Mouse (Mus musculus): Measurements from ENCODE around the gene Hs6st2.

DNA sequence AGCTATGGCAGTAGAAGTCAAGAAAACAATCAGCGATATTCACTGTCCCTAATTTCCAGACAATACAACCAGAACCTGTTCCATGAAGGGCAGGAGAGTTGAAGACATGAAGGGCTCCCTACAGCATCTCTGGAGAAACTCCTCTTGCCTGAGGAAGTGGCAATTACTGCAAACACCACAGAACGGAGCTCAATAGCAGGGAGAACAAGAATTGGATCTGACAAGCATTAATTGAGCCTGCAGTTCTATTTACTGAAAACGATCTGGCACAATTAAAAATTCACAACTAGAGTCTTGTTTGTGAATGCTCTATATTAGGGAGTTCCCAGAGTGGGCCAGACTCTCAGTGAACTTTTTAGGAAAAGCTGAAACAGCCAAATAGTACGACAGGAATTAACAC, 238.3 kb downstream of the Hs6st2 start:
- TF ChIP-seq CTCF (IDR thresholded peaks at IDR 0.05; ENCODE audit: extremely low read depth, insufficient read length, insufficient replicate concordance, low read depth, low read length) (no peak), POLR2A (IDR thresholded peaks at IDR 0.05; ENCODE audit: low read depth, low read length) (no peak)
